Mouse (Mus musculus) heart, embryonic 10.5 days (tissue): ENCODE measurements at regions not wholly inside any gene's neighbourhood (a gene's known extent, or its start where the extent isn't known, plus 50 kb on each side); places are given as distances from the start of the nearest gene placed in this dataset.
"Not testable (repeated sequence)": the region's sequence is repeated elsewhere in the genome, so short reads cannot be mapped to it uniquely, and the experiment has no call there.

Source experiments
- DNase-seq: peaks from one replicate; pipeline ENCODE4 v3.0.0-alpha.2; 2017; ENCODE audit warnings: low spot score
- H3K27ac ChIP-seq: fragments of 300-500 bp; sonication (generic); 2 replicates; pipeline ENCODE4 v1.5.1; 2016; ENCODE audit warnings: mild to moderate bottlenecking
- H3K27me3 ChIP-seq: fragments of 300-500 bp; sonication (generic); 2 replicates; pipeline ENCODE4 v1.6.1; 2016; ENCODE audit warnings: mild to moderate bottlenecking; ENCODE audit not compliant: poor library complexity, insufficient read depth, severe bottlenecking
- H3K36me3 ChIP-seq: fragments of 300-500 bp; sonication (generic); 2 replicates; pipeline ENCODE4 v1.6.1; 2016; ENCODE audit warnings: mild to moderate bottlenecking, moderate library complexity
- H3K4me1 ChIP-seq: fragments of 300-500 bp; sonication (generic); 2 replicates; pipeline ENCODE4 v1.6.1; 2016; ENCODE audit warnings: mild to moderate bottlenecking
- H3K4me3 ChIP-seq: fragments of 300-500 bp; sonication (generic); 2 replicates; pipeline ENCODE4 v1.5.1; 2016; ENCODE audit warnings: mild to moderate bottlenecking, moderate library complexity
- H3K9me3 ChIP-seq: fragments of 300-500 bp; sonication (generic); 2 replicates; pipeline ENCODE4 v1.6.1; 2016; ENCODE audit warnings: mild to moderate bottlenecking, moderate library complexity
- WGBS: fragments of 180-500 bp; shearing (Covaris S2); methylation state at CpG from one replicate; pipeline ENCODE4 v1.1.7; 2016; 5-methylcytosine and 5-hydroxymethylcytosine counted together

- H3K4me1 ChIP-seq = no peaks in the 10 kb centered on the region
- DNase-seq = no peak
- H3K27me3 ChIP-seq = no peaks in the 10 kb centered on the region
- no peak overlapping the region for H3K4me3 ChIP-seq
- H3K27ac ChIP-seq = no peak overlapping the region
- no peaks in the 10 kb centered on the region for H3K36me3 ChIP-seq
- H3K9me3 ChIP-seq = no peaks in the 10 kb centered on the region
- 83% methylated on average over 2 of the region's 2 CpGs for WGBS
Measured at GRCm38 (mm10) chr7:116711541-116711940, 207.4 kb downstream of the Nucb2 start.

GRCm38 (mm10) chr7:116713200-116713599 is 209.0 kb downstream of the Nucb2 start:
- DNase-seq = no peak
- no peaks in the 10 kb centered on the region for H3K36me3 ChIP-seq
- WGBS = 80% methylated on average over 8 of the region's 8 CpGs
- no peaks in the 10 kb centered on the region for H3K4me1 ChIP-seq
- no peak overlapping the region for H3K27ac ChIP-seq
- no peak overlapping the region for H3K4me3 ChIP-seq
- no peaks in the 10 kb centered on the region for H3K9me3 ChIP-seq
- no peaks in the 10 kb centered on the region for H3K27me3 ChIP-seq

- H3K27me3 ChIP-seq = no peaks in the 10 kb centered on the region
- no peaks in the 10 kb centered on the region for H3K9me3 ChIP-seq
- WGBS = 62% methylated on average over 10 of the region's 10 CpGs
- no peaks in the 10 kb centered on the region for H3K36me3 ChIP-seq
- no peaks in the 10 kb centered on the region for H3K4me1 ChIP-seq
- no peak for DNase-seq
- no peak overlapping the region for H3K4me3 ChIP-seq
- H3K27ac ChIP-seq = no peak overlapping the region
Measured at GRCm38 (mm10) chr7:116715234-116716046, 211.3 kb downstream of the Nucb2 start.

DNA sequence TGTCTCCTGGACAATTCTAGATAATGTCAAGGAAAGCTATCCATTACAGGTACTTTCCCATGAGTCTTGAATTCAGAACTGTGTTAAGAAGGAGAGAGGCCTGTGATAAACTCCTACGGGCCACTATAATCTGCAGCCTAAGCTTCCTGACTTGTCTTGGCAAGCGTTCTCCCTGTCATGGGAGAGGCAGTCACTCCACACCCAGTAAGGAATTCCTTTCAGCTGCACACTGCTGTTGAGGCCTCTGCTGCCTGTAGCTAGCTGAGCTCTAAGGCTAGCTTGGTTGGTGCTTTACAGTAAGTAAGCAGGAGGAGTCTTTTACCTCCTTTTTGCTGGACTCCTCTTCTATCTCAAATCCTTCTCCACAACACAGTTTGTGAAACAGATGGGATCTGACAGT is 224.2 kb downstream of the Nucb2 start:
- Histone ChIP-seq H3K36me3 (no peaks in the 10 kb centered on the region), H3K27me3 (no peaks in the 10 kb centered on the region), H3K4me1 (no peaks in the 10 kb centered on the region), H3K27ac (no peak overlapping the region), H3K9me3 (0 out of 2 replicates have a peak, but pooled peaks cover 4% of the 10 kb centered on the region), H3K4me3 (no peak overlapping the region)
- 22% methylated on average over 2 of the region's 2 CpGs for WGBS
- DNase-seq = peak; percentile 57

DNA sequence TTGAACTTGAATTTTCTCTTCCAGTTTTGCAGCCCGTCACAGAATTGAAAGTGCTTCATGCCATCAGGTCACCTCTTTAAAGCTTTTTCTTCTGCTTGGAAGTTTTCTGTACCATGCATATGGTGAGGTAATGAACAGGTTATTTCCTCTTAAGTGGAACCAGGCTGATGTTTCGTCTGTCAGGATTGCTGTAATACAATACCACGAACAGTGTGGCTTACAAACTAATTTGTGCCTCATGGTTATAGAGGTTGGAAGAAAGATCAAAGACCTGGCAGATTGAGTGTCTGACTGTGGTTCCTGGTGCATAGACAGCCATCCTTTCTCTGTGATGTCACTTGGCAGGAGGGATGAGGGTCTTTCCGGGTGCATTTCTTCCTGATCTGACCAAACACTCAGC is 225.6 kb downstream of the Nucb2 start:
- Histone ChIP-seq H3K27me3 (no peaks in the 10 kb centered on the region), H3K9me3 (0 out of 2 replicates have a peak, but pooled peaks cover 4% of the 10 kb centered on the region), H3K4me1 (no peaks in the 10 kb centered on the region), H3K27ac (no peak overlapping the region), H3K36me3 (no peaks in the 10 kb centered on the region), H3K4me3 (no peak overlapping the region)
- DNase-seq = no peak
- WGBS = 64% methylated on average over 4 of the region's 4 CpGs

- 81% methylated on average over 3 of the region's 3 CpGs for WGBS
- Histone ChIP-seq H3K27me3 (no peaks in the 10 kb centered on the region), H3K4me3 (no peak overlapping the region), H3K27ac (no peak overlapping the region), H3K9me3 (0 out of 2 replicates have a peak, but pooled peaks cover 4% of the 10 kb centered on the region), H3K4me1 (no peaks in the 10 kb centered on the region), H3K36me3 (no peaks in the 10 kb centered on the region)
- no peak for DNase-seq
Measured at GRCm38 (mm10) chr7:116735676-116736075, 231.5 kb downstream of the Nucb2 start.

GRCm38 (mm10) chr7:116736333-116736732 is 232.2 kb downstream of the Nucb2 start:
- 75% methylated on average over 4 of the region's 4 CpGs for WGBS
- Histone ChIP-seq H3K36me3 (no peaks in the 10 kb centered on the region), H3K9me3 (0 out of 2 replicates have a peak, but pooled peaks cover 4% of the 10 kb centered on the region), H3K27me3 (no peaks in the 10 kb centered on the region), H3K27ac (no peak overlapping the region), H3K4me3 (no peak overlapping the region), H3K4me1 (no peaks in the 10 kb centered on the region)
- DNase-seq = peak; percentile 6

GRCm38 (mm10) chr7:116738009-116738408 is 233.8 kb downstream of the Nucb2 start:
- WGBS = 80% methylated on average over 4 of the region's 4 CpGs
- H3K27me3 ChIP-seq = no peaks in the 10 kb centered on the region

GRCm38 (mm10) chr7:116754556-116754955 is 250.4 kb downstream of the Nucb2 start:
- Histone ChIP-seq H3K27me3 (no peaks in the 10 kb centered on the region), H3K9me3 (no peaks in the 10 kb centered on the region), H3K4me3 (no peak overlapping the region), H3K4me1 (no peaks in the 10 kb centered on the region), H3K36me3 (no peaks in the 10 kb centered on the region), H3K27ac (no peak overlapping the region)
- DNase-seq = no peak

More at GRCm38 (mm10) chr7:116738009-116738408, 233.8 kb downstream of the Nucb2 start:
- H3K36me3 ChIP-seq = no peaks in the 10 kb centered on the region
- peak; percentile 61 for DNase-seq
- H3K9me3 ChIP-seq = no peaks in the 10 kb centered on the region
- H3K27ac ChIP-seq = no peak overlapping the region
- no peak overlapping the region for H3K4me3 ChIP-seq
- H3K4me1 ChIP-seq = no peaks in the 10 kb centered on the region

GRCm38 (mm10) chr7:116792181-116792580 is 288.0 kb downstream of the Nucb2 start:
- 88% methylated on average over 19 of the region's 19 CpGs for WGBS
- not testable (repeated sequence) for H3K4me3 ChIP-seq, DNase-seq, H3K9me3 ChIP-seq, H3K27ac ChIP-seq, H3K27me3 ChIP-seq, H3K4me1 ChIP-seq, H3K36me3 ChIP-seq

DNA sequence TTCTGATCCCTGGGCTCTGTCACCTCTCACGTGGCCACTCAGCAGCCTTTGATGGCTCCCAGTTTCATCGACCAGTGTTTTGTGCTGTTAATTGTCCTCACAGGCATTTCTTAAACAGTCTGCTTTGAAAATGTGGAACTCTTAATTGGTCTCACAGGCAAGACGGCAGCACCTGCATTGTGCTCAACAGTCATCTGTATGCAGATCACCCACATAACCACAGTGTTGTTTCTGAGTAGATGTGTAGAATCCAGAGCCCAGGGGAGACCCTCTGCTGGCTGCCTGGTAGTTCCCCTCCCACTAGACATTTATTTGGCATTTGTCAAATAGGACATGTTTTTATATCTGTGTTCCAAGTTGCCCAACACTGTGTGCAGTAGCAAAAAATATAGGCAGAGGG is 304.3 kb downstream of the Nucb2 start:
- Histone ChIP-seq H3K4me1 (no peaks in the 10 kb centered on the region), H3K36me3 (no peaks in the 10 kb centered on the region), H3K27ac (no peak overlapping the region), H3K4me3 (no peak overlapping the region), H3K9me3 (no peaks in the 10 kb centered on the region), H3K27me3 (no peaks in the 10 kb centered on the region)
- DNase-seq = peak; percentile 68
- WGBS = 73% methylated on average over 3 of the region's 3 CpGs

GRCm38 (mm10) chr7:116816494-116816893 is 312.3 kb downstream of the Nucb2 start:
- Histone ChIP-seq H3K27ac (no peak overlapping the region), H3K27me3 (no peaks in the 10 kb centered on the region), H3K36me3 (no peaks in the 10 kb centered on the region), H3K9me3 (no peaks in the 10 kb centered on the region), H3K4me3 (no peak overlapping the region), H3K4me1 (no peaks in the 10 kb centered on the region)
- 82% methylated on average over 2 of the region's 2 CpGs for WGBS
- DNase-seq = peak; percentile 20

GRCm38 (mm10) chr7:116817991-116818390 is 313.8 kb downstream of the Nucb2 start:
- Histone ChIP-seq H3K27me3 (no peaks in the 10 kb centered on the region), H3K4me1 (no peaks in the 10 kb centered on the region), H3K9me3 (no peaks in the 10 kb centered on the region), H3K27ac (no peak overlapping the region), H3K4me3 (no peak overlapping the region), H3K36me3 (no peaks in the 10 kb centered on the region)
- DNase-seq = peak; percentile 71
- WGBS = 82% methylated on average over 7 of the region's 7 CpGs

DNA sequence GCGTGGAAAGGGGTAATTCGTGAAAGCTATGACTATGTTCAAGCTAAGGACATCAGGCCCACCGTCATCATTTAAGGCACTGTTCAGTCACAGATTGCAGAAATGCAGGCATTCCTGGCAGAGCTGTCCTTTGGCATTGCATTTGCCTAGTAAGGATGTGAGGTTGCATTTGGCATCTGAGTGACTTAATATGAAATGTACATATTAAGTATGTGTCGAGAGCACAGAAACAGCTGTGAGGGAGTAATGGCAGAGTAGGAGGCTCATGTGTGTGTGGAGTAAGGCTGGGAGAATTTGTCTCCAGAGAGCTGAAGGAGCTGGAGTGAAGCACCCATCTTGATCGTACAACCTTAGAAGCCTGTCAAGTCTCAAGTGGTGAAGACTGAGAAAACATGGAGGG is 316.4 kb downstream of the Nucb2 start:
- WGBS = 74% methylated on average over 5 of the region's 5 CpGs
- DNase-seq = peak; percentile 20
- no peaks in the 10 kb centered on the region for H3K4me1 ChIP-seq
- no peak overlapping the region for H3K4me3 ChIP-seq
- no peaks in the 10 kb centered on the region for H3K36me3 ChIP-seq
- no peak overlapping the region for H3K27ac ChIP-seq
- no peaks in the 10 kb centered on the region for H3K9me3 ChIP-seq
- H3K27me3 ChIP-seq = no peaks in the 10 kb centered on the region
